Mouse (Mus musculus) embryonic fibroblast, embryonic 13.5 days (primary cell): Measurements from ENCODE around the gene Pcbp2. TPM values are rescaled to one million over a fixed set of nuclear protein-coding genes. Genes with fewer than 3 reads are reported as not detected.

Experiments
- H3K27ac ChIP-seq: 2 replicates; pipeline ENCODE4 v1.5.1; 2012; ENCODE audit warnings: low read length, control low read depth, inconsistent platforms; ENCODE audit not compliant: insufficient read depth
- H3K4me1 ChIP-seq: 2 replicates; pipeline ENCODE4 v1.6.1; 2011; ENCODE audit warnings: low read length; ENCODE audit not compliant: control insufficient read depth, insufficient read depth
- H3K4me3 ChIP-seq: 2 replicates; pipeline ENCODE4 v1.5.1; 2011; ENCODE audit warnings: mild to moderate bottlenecking, control low read depth, low read length; ENCODE audit not compliant: insufficient read depth
- CTCF ChIP-seq: IDR thresholded peaks from 2 replicates; pipeline ENCODE4 v1.5.1; 2011; ENCODE audit warnings: mild to moderate bottlenecking, control low read depth, low read length, moderate library complexity, borderline replicate concordance; ENCODE audit not compliant: insufficient read depth
- POLR2A ChIP-seq: IDR thresholded peaks from 2 replicates; pipeline ENCODE4 v1.6.1; 2011; ENCODE audit warnings: low read depth, mild to moderate bottlenecking, control low read depth, low read length, moderate library complexity
- polyA plus RNA-seq: library from polyadenylated mRNA; stranded (reverse); fragments of >200 nt; gene quantifications from 2 replicates; pipeline ENCODE4 v1.2.4, GENCODE M21; 2011; ENCODE audit warnings: low read depth; ENCODE audit not compliant: missing spikeins, insufficient read length

Pcbp2 gene
- polyA plus RNA-seq, 1 experiment, result 702 TPM

- Histone ChIP-seq H3K4me1 (no peaks in the 10 kb centered on the region), H3K27ac (no peak overlapping the region), H3K4me3 (no peak overlapping the region)
- no peak for TF ChIP-seq POLR2A
- no peak for TF ChIP-seq CTCF
Measured at GRCm38 (mm10) chr15:102505073-102505769, 34.9 kb downstream of the Pcbp2 start.

DNA sequence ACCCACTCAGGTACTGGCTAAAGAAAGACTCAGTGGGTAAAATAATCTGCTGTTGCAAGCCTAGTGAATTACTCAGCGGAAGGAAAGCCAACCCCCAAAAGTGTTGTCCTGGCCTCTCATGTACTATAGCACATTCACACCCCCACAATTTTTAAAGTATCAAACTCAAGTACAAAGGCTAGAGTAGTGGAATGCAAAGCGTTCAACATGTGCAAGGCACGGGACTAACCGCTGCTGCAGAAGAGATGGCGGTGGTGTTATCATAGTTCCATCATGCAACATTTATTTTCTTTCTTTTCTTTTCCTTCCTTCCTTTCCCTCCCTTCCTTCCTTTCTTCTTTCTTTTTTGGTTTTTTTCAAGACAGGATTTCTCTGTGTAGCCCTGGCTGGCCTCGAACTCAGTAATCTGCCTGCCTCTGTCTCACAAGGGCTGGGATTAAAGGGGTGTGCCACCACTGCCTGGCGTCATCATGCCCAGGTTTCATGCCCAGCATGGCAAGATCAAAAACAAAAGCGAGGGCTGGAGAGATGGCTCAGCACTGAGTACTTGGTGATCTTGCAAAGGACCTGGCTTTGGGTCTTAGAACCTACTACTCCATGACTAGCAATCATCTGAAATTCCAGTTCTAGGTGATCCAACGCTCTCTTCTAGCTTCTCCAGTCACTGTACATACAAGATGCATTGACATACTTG, 35.6 kb downstream of the Pcbp2 start:
- Histone ChIP-seq H3K4me1 (no peaks in the 10 kb centered on the region), H3K4me3 (no peak overlapping the region), H3K27ac (no peak overlapping the region)
- TF ChIP-seq CTCF (no peak), POLR2A (no peak)

GRCm38 (mm10) chr15:102506464-102506830, 36.1 kb downstream of the Pcbp2 start:
- H3K4me3 ChIP-seq, result no peak overlapping the region
- 0 out of 2 replicates have a peak, but pooled peaks cover 4% of the 10 kb centered on the region for H3K4me1 ChIP-seq
- TF ChIP-seq POLR2A (no peak), CTCF (no peak)
- H3K27ac ChIP-seq, result no peak overlapping the region

- no peak for TF ChIP-seq POLR2A
- no peak for TF ChIP-seq CTCF
- H3K4me1 ChIP-seq, result 0 out of 2 replicates have a peak, but pooled peaks cover 6% of the 10 kb centered on the region
- no peak overlapping the region for H3K4me3 ChIP-seq
- H3K27ac ChIP-seq, result no peak overlapping the region
Measured at GRCm38 (mm10) chr15:102506864-102507263, 36.5 kb downstream of the Pcbp2 start.

GRCm38 (mm10) chr15:102507561-102507960, 37.2 kb downstream of the Pcbp2 start:
- no peak overlapping the region for H3K4me3 ChIP-seq
- TF ChIP-seq POLR2A (no peak), CTCF (no peak)
- no peak overlapping the region for H3K27ac ChIP-seq
- H3K4me1 ChIP-seq, result 0 out of 2 replicates have a peak, but pooled peaks cover 9% of the 10 kb centered on the region

DNA sequence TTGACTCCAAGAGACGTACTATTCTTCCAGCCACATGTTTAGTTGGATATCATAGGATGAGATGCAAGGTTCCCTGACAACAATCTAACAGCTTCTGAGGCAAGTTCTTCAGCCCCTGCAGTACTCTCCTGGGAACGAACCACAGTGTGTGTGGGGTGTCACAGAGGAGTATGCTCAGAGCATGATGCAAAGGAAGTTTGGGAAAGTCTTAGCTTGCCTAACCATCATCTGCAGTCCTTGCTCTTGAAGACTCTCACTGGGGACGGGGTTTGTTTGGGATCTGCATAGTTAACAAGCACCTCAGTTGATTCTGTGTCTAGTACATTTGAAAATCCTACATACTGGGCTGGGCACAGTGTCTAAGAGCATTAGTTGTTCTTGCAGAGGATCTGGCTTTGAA, 38.0 kb downstream of the Pcbp2 start:
- no peak for TF ChIP-seq CTCF
- no peak for TF ChIP-seq POLR2A
- Histone ChIP-seq H3K27ac (no peak overlapping the region), H3K4me1 (0 out of 2 replicates have a peak, but pooled peaks cover 9% of the 10 kb centered on the region), H3K4me3 (no peak overlapping the region)

GRCm38 (mm10) chr15:102510110-102510509, 39.8 kb downstream of the Pcbp2 start:
- TF ChIP-seq CTCF, result no peak
- no peak for TF ChIP-seq POLR2A
- peak overlapping the region; percentile 44 for H3K4me3 ChIP-seq
- no peak overlapping the region for H3K27ac ChIP-seq
- H3K4me1 ChIP-seq, result 0 out of 2 replicates have a peak, but pooled peaks cover 9% of the 10 kb centered on the region

DNA sequence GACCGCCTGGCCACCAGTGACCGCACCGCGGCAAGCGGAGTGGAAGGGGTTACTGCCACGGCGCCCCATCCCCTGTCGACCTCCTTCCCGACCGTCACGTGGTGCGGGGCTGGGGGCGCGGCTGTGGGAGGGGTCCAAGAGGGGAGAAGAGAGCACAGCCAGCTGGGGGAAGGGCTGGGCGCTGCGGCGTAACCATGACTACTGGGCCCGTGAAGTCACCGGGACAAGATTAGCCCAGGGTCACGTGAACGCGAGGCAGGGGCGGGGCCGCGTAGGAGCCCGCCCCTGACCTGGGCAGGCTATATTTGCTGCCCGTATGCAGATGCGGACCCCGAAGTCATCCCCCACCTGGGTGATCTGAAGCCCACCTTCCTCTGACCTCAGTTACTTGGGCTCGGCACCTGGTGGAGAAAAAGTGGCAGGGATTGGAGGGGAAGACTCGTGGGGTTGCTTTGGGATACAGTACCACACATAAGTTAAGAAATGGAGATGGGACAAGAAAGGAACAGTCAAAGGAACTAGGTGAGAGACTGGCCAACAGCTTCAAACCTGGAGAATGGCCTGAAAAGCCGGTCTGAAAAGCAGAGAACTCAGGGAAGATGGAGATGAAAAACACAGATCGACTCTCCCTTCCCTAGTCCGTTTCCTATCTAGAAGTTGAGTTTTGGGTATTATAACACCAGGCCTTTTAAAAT, 40.4 kb downstream of the Pcbp2 start:
- H3K4me3 ChIP-seq, result peak overlapping the region; percentile 44
- no peak for TF ChIP-seq CTCF
- TF ChIP-seq POLR2A, result peak; percentile 38
- H3K4me1 ChIP-seq, result 0 out of 2 replicates have a peak, but pooled peaks cover 9% of the 10 kb centered on the region
- peak overlapping the region; percentile 28; the same call in 1 of the 2 replicates for H3K27ac ChIP-seq

DNA sequence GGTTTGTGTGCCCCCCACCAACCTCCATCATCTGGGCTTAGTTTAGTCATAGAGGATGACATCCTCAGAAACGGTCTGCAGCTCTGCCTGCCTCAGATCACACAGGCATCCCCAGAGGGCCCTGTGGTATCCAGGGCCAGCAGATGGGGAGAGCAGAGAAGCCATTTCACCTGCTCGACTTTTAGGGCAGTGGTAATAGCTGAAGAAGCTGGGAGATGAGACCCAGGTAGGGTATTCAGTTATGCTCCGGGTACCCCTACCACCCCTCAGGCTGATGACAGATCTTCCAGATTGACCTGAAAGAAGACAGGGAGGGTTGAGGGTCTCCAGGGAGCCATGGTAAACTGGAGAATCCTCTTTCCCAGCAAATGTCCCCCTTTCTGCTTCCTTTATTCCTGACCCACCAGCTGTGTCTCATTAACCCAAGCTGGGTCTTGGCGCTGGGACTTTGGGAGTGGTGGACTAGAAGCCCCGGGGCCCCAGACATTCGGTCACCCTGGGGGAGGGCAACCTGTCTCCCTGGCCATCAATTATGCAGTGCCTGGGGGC, 41.0 kb downstream of the Pcbp2 start:
- Histone ChIP-seq H3K4me1 (0 out of 2 replicates have a peak, but pooled peaks cover 9% of the 10 kb centered on the region), H3K27ac (no peak overlapping the region), H3K4me3 (no peak overlapping the region)
- TF ChIP-seq POLR2A, result no peak
- no peak for TF ChIP-seq CTCF

DNA sequence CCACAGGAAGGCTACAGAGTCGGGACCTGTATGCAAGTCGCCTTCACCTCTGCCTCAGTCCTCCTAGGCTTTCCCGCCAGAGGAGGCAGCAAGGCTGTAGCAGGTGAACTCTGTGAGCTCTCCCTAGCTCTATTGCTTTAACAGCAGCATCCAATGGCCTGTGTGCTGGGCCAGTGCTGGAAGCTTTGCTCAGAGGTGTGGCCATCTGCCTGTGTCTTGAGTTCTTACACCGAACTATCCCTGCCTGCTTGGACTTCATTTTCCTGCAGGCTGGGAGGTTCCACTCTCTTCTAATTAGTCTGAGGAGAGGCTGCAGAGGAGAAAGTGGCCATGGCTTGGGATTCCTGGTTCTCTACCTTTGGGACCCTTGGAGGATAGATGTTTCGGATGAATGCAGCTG, 41.7 kb downstream of the Pcbp2 start:
- TF ChIP-seq CTCF (no peak), POLR2A (no peak)
- H3K4me1 ChIP-seq, result 0 out of 2 replicates have a peak, but pooled peaks cover 9% of the 10 kb centered on the region
- no peak overlapping the region for H3K4me3 ChIP-seq
- no peak overlapping the region for H3K27ac ChIP-seq

- Histone ChIP-seq H3K4me1 (0 out of 2 replicates have a peak, but pooled peaks cover 9% of the 10 kb centered on the region), H3K4me3 (no peak overlapping the region), H3K27ac (no peak overlapping the region)
- TF ChIP-seq POLR2A (no peak), CTCF (no peak)
Measured at GRCm38 (mm10) chr15:102512471-102512870, 42.1 kb downstream of the Pcbp2 start.
